Mouse (Mus musculus): ENCODE data around the gene Ampd3.

Gene Ampd3

DNA sequence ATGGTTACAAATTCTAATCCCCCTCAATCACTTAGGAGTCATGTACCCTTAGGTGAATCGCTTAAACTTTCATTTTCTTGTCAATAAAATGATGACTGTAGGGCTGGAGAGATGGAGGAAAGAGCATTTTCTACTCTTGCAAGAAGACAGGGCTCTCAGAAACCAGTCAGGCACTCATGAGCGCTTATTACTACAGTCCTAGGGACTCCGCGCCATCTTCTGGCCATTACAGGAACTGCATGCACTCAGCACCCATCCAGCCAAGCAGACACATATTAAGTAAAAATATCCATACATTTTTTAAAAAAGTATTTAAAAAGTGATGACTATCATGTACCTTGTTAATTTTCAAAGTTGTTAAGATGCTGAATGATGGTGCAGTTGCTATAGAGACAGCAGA lies 33.0 kb downstream of the Ampd3 start:
- peak; percentile 92 for DNase-seq (ENCODE audit: low spot score)

DNA sequence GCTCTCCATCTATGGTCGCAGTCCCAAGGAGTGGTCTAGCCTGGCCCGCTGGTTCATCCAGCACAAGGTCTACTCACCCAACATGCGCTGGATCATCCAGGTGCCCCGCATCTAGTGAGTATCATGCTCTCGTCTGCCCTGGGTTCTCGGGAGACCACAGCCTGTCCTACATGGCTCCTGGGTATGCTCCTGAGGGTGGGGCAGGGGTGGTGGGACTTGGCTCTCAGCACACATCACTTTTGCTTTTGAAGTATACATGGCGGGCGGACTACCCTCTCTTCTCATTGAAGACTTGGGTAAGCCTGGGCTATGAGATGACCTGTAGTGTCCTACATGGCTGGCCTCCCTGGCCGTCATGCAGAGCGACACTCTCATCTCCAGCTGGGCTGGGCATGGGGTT lies 35.1 kb downstream of the Ampd3 start:
- no peak for DNase-seq (ENCODE audit: low spot score)

DNA sequence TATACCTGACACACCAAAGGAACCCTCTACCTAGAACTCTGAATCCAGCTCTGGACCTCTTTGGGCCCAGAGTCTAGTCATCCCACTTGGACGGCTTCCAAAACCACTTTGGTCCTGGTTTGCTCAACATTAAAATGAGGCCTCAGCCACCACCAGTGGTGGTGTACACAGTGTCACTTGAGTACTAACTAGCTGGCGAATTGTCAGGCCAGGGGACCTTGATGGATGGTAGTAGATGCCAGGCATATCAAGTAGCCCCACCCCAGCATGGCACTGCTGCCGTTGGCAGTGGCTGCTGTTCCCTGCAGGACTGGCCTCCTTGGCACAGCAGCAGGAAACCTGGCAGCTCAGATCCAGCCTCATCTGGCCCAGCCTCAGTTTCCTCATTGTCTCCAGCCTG lies 36.3 kb downstream of the Ampd3 start:
- no peak for DNase-seq (ENCODE audit: low spot score)

DNA sequence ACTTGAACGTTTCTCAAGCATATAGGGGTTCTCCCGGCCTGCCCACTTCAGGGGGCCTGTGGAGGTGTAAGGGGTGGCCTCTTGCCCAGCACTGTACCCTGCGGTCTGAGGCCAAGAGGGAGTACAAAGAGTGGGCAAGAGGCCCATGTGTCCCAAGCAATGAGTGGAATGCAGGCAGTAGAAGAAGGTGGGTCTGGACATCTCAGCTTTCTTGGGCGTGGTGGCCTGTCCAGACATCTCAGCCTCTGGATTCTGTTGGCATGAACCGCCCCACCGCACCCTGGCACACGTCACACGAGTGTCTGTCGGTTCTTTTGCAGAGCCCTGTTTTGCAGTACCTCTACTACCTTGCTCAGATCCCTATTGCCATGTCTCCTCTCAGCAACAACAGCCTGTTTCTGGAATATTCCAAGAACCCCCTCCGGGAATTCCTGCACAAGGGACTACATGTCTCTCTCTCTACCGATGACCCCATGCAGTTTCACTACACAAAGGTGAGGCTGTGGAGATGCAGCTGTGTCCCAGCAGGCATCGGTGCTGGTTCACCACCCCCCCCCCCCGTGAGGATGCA lies 39.5 kb downstream of the Ampd3 start:
- DNase-seq (ENCODE audit: low spot score), result no peak

DNA sequence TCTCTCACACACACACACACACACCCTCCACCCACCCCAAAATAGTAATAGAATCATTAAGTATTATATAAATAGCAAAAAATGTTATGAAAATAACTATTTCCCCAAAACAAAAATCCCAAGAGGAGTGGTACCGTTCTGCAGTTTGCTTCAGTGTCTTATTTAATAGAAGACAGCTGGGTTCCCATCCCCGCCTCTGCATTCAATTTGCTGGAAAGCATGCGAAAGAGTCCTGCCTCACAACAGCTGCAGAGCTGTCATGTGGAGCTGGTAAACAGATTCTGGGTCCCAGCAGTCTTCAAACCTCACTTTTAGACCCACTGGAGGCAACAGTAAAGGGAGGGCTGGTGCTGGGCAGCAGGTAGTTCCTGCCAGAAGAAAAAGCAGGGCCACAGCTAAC lies 41.0 kb downstream of the Ampd3 start:
- DNase-seq (ENCODE audit: low spot score), result no peak

DNA sequence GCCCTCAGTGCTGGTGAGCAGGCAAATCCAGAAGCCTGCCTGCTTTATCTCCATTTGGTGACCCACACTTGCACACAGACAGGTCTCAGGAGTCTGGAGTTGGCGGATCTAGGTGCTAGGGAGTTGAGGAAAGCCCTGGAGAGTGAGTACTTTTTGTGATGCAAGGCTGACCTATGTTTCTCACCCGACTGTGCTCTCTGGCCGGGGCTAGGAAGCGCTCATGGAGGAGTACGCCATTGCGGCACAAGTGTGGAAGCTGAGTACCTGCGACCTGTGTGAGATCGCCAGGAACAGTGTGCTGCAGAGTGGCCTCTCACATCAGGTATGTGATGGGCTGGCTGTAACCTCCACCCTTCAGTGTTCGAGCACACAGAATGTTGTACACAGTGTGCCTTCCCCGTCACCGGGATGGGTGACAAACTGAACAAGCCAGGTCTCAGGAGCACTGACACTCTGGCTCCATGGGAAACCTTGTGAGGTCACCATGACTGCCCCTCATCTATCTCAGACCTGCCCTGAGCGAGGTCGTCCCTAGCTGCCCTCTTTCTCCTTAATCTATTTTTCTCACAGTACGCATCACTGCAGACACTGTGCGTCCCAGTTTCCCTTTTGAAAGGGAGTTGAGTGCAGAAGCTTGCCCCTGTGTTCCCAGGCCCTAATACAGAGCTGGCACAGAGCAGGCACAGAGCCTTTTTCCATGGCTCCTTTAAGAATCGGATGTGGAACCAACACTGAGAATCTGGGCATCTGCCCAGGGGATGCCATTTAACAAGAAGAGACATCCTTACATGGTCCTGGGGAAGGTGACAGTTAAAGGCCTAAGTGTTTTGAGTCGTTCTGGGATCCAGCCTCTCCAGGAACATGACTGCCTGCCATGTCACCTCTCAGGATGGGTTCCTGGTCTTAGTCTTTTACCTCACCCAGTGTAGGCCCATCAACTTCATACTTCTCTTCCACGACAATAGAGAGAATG lies 41.9 kb downstream of the Ampd3 start:
- DNase-seq (ENCODE audit: low spot score), result no peak

DNA sequence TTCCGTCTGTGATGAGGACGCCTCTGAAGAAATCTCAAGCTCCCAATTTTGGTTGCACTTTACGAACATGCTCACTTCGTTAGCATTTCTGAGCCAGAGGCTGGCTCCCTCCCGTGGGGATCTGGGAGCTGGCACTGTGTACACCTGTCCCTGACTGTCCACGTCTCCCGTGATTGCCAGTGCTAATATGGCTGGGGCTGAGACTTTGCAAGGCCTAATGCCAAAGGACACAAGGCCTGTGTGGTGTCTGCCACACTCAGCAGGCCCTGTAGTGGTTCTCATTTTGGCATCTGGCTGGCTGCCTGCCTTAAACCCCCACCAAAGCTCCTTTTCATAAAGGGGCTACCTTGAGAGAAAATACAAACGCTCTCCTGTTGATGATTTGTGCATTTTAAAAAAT lies 43.0 kb downstream of the Ampd3 start:
- no peak for DNase-seq (ENCODE audit: low spot score)

DNA sequence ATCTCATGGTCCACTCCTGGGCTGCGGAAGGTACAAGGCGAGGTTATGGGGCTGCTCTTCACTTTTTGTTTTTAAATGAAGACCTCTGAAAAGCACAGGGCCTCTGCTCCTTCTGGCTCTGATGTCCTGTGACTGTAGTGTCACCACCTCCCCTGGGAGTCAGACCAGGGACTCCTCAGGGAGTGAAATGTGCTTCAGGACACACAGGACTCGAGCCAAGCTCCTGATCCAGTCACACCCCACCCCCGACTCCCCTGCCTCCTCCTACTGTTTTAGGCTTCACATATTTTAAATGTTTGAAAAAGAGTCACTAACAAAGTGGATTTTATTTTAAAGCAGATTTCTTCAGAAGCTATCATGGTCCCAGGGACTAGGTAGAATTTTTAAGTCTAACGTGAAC lies 43.5 kb downstream of the Ampd3 start:
- no peak for DNase-seq (ENCODE audit: low spot score)

DNA sequence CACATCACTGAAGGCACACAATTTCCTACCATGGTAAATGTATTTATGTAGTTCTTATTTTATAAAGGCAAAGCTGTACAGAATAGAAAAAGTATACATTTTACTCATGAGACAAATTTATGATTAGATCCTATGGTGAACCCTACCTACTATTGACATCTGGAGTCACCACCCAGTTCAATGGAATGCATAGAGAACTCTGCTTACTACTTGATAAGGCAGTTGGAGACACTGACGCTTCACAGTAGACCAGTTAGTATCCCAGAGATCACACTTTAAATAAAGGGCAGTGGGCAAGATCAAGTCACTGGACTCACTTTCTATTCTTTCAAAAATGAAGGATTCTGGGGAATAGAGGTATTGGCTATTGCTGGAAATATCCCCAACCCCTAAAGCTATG lies 46.0 kb downstream of the Ampd3 start:
- DNase-seq (ENCODE audit: low spot score), result no peak

DNA sequence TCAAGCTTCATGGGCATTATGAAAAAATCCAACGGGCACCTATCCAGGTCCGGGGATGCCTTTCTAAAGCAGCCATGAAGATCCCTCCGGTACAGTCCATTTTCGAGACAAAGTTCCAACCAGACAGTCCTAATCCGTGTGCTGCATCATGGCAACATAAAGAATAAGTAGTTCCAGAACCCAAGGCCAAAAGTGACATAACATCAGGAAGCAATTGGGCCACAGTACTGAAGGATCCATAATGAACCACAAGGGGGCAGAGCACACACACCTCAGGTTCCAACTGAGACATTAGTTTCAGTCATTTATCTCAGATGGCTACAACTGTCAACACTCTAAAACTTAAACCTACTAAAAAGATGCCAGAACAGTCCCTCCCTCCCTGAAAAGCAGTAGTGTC lies 48.0 kb downstream of the Ampd3 start:
- DNase-seq (ENCODE audit: low spot score), result peak; percentile 78

DNA sequence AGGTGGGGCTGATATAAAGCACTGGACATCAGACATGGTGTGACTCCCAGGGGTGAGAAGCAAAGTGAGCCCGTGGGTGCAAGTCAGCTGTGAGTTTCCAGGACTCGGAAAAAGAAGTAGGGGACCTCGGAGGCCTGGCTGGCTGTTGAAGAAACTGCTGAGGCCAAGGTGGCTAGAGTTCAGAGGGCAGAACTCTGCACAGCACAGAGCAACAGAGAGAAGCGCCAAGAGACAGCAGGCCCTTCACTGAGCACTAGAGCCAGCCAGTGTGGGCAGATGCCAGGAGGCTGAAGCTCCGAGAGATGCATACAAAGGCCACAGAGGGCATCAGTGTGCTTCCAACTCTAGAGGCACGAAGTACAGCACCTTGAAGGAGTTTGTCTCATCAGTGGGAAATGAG lies 50.2 kb downstream of the Ampd3 start:
- no peak for DNase-seq (ENCODE audit: low spot score)

DNA sequence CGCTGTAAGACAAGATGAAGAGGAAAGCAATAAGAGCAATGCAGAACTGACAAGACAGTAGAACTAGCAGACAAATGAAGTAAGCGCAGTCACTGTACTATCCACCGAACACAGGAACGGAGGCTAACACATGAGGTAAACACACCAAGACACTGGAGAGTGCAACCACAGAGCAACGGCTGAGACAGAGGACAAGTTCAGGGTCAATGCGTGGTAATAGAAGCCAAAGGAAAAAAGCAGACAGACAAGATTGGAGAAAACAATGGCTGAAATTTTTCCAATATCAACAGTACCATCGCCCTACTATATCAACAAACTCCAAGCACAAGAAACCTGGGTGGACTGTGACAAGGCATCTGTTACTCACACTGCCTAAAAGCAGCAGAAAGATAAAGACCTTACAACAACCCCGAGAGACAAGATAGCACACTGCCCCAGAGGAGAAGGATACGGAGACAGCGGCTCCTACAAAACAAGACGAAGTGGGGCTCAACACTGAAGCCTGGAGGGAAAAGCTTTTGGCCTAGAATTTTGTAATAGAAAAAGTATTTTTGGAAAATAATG lies 50.9 kb downstream of the Ampd3 start:
- no peak for DNase-seq (ENCODE audit: low spot score)

DNA sequence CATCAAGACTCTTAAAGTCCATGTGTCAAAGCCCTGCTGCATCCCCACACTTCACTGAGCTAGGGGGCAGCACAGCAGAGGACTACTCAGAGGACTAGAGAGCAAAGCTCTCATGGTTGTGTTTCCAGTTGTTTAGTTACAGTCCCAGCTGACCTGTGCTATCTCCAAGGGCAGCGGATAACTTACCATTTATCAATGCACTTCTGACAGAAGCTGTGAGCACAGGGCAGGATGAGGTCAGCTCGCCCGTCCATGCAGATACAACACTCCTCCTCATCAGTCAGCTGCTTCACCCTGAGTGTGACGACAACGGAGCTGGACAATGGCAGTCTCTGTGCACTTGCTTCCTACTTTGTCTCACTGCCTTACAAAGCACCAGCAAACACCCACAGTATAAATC lies 53.1 kb downstream of the Ampd3 start:
- DNase-seq (ENCODE audit: low spot score), result peak; percentile 58

DNA sequence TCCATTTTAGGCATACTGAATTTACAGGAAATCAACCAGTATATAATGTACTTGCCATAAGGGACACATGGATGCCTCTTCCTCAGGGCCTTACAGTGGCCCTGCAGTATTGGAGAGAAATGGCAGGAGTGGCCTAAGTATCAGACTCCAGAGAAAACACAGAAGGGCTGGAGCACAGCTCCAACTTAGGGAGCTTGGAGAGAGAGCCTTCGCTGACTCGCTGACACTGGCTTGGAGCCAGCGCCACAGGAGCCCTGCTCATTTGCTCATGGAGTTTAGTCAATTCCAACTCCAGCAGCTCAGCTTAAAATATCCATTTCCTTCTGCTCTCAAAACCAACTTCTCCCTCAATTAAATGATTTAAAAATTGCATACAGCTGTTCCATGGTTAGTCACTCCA lies 53.6 kb downstream of the Ampd3 start:
- DNase-seq (ENCODE audit: low spot score), result no peak

DNA sequence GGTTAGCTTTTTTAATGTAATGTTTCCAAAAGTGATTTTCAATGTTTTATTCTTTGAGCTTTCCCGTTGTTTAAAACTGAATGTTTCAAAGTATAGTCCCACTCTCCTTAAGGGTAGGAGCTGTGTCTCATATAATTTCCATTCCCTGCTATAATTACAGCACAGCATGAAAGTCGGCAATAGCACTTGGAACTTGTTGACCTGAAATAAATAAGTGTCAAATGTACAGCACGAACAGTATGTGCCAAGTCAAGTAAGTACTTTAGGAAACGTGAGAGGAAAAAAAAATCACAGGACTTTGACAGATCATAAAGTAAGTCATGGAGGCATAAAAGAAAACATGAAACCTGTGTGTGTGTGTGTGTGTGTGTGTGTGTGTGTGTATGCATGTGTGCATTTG lies 54.0 kb downstream of the Ampd3 start:
- DNase-seq (ENCODE audit: low spot score), result no peak

DNA sequence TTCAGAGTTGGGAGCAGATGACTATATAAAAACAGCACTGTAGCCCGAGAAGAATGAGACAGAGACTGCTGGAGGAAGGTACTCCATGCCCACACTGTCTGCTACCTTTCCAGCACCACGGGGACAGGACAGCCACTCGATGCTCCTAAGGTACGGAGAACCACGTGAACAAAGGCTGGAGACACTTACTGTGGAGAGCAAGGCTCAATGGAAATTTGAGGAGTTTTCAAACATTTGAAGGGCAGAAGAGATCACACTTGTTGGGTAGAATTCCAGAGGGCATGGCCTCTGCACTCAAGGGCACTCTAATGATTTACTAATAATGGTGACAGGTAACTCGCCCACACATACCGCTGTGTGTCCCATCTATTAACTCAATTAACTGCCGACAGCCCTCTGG lies 55.1 kb downstream of the Ampd3 start:
- DNase-seq (ENCODE audit: low spot score), result no peak

DNA sequence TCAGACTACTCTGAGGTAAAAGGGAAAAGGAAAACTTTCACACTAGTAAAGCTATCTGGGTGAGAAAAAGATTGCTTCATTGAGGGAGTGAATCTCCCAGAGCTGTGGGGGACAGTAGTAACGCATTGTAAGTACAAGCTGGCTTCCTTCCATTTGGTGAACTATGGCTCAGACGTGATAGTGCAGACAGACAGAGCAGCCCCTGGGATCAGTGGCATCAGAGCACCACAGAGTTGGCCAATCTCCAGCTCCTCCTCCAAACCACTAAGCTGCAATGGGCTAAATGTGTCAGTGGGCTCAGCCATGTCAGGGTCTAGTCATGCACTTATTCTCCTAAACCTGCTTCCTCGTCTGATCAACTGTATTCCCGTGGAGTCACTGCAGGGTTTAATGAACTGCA lies 55.6 kb downstream of the Ampd3 start:
- DNase-seq (ENCODE audit: low spot score), result no peak

DNA sequence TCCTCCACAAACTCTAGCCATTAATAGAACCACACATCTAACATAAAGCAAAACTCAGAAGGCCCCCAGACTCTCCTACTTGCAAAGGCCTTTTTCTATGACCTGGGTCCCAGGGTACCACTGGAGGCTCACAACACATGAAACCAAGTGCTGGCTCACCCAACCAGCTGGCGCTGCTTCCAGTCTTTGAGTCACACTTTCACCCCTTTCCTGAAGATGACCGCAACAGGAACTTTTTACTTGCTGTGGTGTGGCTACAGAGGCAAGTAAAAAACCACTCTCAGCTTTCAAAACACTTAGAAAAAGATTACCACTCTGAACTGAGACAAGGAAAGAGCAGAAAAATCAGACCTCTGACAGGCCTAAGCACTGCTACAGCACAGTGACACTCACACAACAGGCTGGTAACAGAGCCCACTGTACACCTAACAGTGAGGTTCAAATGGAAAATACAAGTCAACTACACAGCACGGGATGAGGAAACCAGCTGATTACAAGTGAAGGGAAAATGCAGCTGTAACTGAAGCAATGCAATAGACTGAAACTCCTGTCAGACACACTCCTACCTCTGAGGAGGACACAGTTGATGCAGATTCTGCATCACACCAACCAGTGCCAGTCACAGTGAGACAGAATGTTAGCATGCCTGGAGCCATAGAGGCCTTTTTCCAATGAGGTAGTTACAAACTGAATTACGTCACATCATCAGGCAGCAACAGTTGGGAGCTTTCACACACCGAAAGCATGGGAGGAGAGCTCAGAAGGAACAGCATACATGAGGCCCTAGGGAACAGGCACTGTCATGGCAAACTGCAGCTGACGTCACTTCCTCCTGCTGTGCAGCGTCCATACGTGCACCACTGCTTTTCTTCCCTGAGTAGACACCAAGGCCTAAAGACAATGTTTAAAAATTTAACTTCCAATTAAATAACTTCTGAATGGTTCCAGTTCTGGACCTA lies 56.3 kb downstream of the Ampd3 start:
- no peak for DNase-seq (ENCODE audit: low spot score)

DNA sequence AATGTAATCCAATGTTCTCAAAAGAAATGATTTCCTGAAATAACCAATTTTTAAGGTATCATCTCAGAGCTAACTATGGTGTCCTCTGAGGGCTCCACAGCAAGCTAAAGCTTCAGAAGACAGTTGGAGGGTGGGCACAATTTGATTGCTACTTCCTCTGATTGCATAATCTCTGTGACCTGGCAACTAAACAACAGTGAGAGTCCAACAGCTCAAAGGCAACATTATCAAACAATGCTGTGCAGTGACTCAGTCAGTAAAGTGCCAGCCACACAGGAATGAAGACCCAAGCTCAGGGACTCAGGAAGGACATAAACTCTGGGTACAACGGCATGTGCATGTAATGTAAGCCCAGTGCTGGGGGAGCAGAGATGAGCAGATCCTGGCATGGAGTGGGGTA lies 65.0 kb downstream of the Ampd3 start:
- DNase-seq (ENCODE audit: low spot score), result no peak

DNA sequence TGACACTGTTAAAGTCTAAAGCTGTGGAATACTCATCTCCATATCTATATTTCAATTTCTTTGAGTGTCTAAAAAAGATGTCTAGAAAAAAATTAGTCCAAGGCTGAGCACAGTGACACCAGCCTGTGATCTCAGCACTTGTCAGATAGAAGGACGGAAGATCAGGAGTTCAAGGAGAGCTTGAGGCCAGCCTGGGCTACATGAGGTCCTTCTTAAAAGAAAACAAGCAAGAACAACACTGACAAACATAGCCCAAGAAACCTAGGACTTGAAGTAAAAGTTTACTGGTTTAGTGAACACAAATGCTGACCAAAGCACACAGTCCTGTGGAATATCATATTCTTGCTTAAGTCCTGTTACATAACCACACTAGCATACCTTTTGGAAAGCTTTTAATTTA lies 66.0 kb downstream of the Ampd3 start:
- DNase-seq (ENCODE audit: low spot score), result no peak

DNA sequence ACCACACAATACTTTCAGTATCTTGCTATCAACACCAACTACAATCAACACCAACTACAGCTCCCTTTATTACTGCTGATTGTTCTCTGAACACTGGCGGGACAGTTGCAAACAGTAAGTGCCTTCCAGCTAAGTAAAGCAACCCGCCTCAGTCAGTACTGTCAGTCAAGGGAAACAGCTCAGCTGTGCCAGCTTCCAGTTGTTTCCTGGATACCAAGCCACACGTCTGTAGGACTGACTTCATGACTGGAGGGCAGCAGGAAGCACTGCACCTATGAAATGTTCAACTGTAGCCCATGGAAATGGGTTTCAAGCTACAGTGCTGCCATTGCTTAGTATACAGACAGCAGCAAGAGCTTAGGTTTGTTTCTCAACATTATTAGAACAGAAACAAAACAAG lies 66.5 kb downstream of the Ampd3 start:
- no peak for DNase-seq (ENCODE audit: low spot score)

DNA sequence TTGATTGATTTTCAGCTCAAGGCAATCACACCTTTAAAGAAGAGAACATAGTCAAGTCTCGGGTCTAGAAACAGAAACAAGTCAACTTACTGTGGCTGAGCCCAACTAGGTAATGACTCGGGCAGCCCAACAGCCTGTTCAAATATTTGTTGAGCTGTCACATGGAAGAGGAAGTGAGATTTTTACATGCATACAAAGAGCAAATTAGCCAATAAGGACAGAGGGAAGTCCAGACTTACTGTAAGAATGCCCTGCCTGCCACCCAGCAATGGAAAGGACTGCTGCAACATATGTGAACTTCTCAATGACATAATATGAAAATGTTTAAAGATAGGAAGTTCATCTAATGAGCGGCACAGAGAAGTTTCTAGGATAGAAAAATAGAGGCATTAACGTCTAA lies 72.3 kb downstream of the Ampd3 start:
- no peak for DNase-seq (ENCODE audit: low spot score)
